Mouse (Mus musculus): ENCODE measurements around the gene AI661453. TPM values are rescaled to one million over a fixed set of nuclear protein-coding genes. Genes with fewer than 3 reads are reported as not detected.

The AI661453 gene
- total and polyA plus RNA-seq, 3 experiments, result not detected

DNA sequence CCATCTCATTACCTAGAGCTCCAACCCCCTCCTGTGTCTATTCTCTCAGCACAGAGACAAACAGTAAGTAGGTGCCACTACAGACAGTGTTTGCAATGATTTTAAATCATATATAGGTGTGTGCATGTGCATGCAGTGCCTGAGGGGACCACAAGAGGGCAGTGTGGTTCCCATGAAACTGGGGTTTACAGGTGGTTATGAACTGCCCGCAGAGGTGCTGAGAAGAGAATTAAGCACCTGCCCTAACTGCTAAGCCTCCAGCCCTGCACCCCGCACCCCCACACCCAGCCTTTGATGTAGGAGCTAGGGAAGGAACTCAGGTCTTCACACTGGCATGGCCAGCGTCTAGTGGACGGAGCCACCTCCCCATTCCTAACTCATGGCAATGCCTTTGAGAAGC lies 49.8 kb upstream of the AI661453 start (continued):
- TF ChIP-seq ETS1 (conservative IDR thresholded peaks at IDR 0.05; ENCODE audit: low read depth, low read length) (no peak), ZC3H11A (IDR thresholded peaks at IDR 0.05; ENCODE audit: low read depth, low read length) (peak; percentile 5; the same call in 1 of the 2 replicates), RAD21 (IDR thresholded peaks at IDR 0.05; ENCODE audit: low read depth, low read length) (peak; percentile 59), MAFK (IDR thresholded peaks at IDR 0.05; ENCODE audit: insufficient replicate concordance, low read length) (no peak), POLR2AphosphoS2 (IDR thresholded peaks at IDR 0.05; ENCODE audit: low read depth, low read length) (no peak), SMC3 (IDR thresholded peaks at IDR 0.05; ENCODE audit: low read depth, low read length) (peak; percentile 76)

GRCm38 (mm10) chr17:47394223-47394869 lies 42.1 kb upstream of the AI661453 start:
- H3K27me3 ChIP-seq (replicated peaks), result peaks cover 3% of the 10 kb centered on the region
- peak overlapping the region in 1 of 3 experiments; percentile 45 for H3K4me3 ChIP-seq (replicated peaks in 1 of 3; ENCODE audit: low read depth in 2 of 3, low read length in 2 of 3, poor library complexity in 1 of 3)
- H3K9me3 ChIP-seq (replicated peaks; ENCODE audit: low read length), result no peaks in the 10 kb centered on the region
- peaks cover 3 to 16% of the 10 kb centered on the region in 2 experiments; a peak in 3 of 4 replicates for H3K4me1 ChIP-seq (ENCODE audit: control insufficient read depth in 1 of 2, insufficient read depth in 2 of 2)
- dilution Hi-C loops (cut with MboI; ENCODE audit: extremely low pct_ligation_motif_present, extremely low pct_unique_long_range_greater_than_20kb, low sequenced_read_pairs) (no loop called here), in situ Hi-C loops (cut with MboI; ENCODE audit: low pct_ligation_motif_present, low pct_unique_long_range_greater_than_20kb, low sequenced_read_pairs) (loop anchor here (5.0 to 25.0 kb wide), 2 partner anchors 33 to 218 kb away; partner anchors contain the start of genes Bysl, Gm20517 and Med20)
- no peak overlapping the region for H3K9ac ChIP-seq (ENCODE audit: insufficient read depth, low read depth)
- DNase-seq (ENCODE audit: extremely low read depth), result no peak
- no peak for TF ChIP-seq ELF1 (IDR thresholded peaks at IDR 0.05; ENCODE audit: low read depth, low read length)
- TF ChIP-seq NELFE (IDR thresholded peaks at IDR 0.05; ENCODE audit: low read depth, low read length), result no peak
- no peak for TF ChIP-seq CTCF (conservative IDR thresholded peaks at IDR 0.05 in 1 of 2, IDR thresholded peaks at IDR 0.05 in 1 of 2; ENCODE audit: low read depth in 2 of 2, low read length in 2 of 2)
- TF ChIP-seq HCFC1 (IDR thresholded peaks at IDR 0.05; ENCODE audit: low read depth, low read length), result no peak
- TF ChIP-seq TBP (conservative IDR thresholded peaks at IDR 0.05; ENCODE audit: low read depth, low read length), result no peak
- TF ChIP-seq ZMIZ1 (IDR thresholded peaks at IDR 0.05; ENCODE audit: low read depth, low read length), result no peak
- TF ChIP-seq IRF4 (IDR thresholded peaks at IDR 0.05; ENCODE audit: low read depth, low read length), result no peak
- TF ChIP-seq EP300 (IDR thresholded peaks at IDR 0.05; ENCODE audit: low read length), result no peak
- no peak for TF ChIP-seq POLR2A (IDR thresholded peaks at IDR 0.05; ENCODE audit: low read depth, low read length)
- TF ChIP-seq SIN3A (IDR thresholded peaks at IDR 0.05; ENCODE audit: low read length), result no peak
- no peak for TF ChIP-seq NRF1 (IDR thresholded peaks at IDR 0.05; ENCODE audit: low read depth, low read length)
- TF ChIP-seq USF2 (conservative IDR thresholded peaks at IDR 0.05; ENCODE audit: low read depth, low read length), result no peak
- TF ChIP-seq PAX5 (IDR thresholded peaks at IDR 0.05; ENCODE audit: low read length), result no peak
- H3K79me2 ChIP-seq (replicated peaks; ENCODE audit: control insufficient read depth, extremely low read depth, insufficient read depth, poor library complexity, severe bottlenecking), result no peaks in the 10 kb centered on the region
- no peak overlapping the region for H3K27ac ChIP-seq (ENCODE audit: insufficient read depth, low read depth)
- H3K4me2 ChIP-seq (ENCODE audit: insufficient read depth, low read depth, poor library complexity, severe bottlenecking), result 0 out of 2 replicates have a peak overlapping the region, but pooled peaks have one; percentile 65
- H3K36me3 ChIP-seq (replicated peaks in 1 of 2; ENCODE audit: control insufficient read depth in 1 of 2, insufficient read depth in 1 of 2, low read length in 1 of 2), result peaks cover 0 to 3% of the 10 kb centered on the region in 2 experiments

Measured in CH12.LX (cell line).